Mouse (Mus musculus) ES-Bruce4 (cell line): ENCODE results near the gene Sh3rf3.

Experiments used
- CTCF ChIP-seq: IDR thresholded peaks from one replicate; pipeline ENCODE4 v1.8.1; 2011; ENCODE audit warnings: low read depth, low read length
- EP300 ChIP-seq: IDR thresholded peaks from 2 replicates; pipeline ENCODE4 v1.6.1; 2011; ENCODE audit warnings: low read depth, low read length; ENCODE audit not compliant: insufficient read depth
- POLR2A ChIP-seq: IDR thresholded peaks from one replicate; pipeline ENCODE4 v1.8.1; 2011; ENCODE audit warnings: low read length; ENCODE audit not compliant: insufficient read depth

DNA sequence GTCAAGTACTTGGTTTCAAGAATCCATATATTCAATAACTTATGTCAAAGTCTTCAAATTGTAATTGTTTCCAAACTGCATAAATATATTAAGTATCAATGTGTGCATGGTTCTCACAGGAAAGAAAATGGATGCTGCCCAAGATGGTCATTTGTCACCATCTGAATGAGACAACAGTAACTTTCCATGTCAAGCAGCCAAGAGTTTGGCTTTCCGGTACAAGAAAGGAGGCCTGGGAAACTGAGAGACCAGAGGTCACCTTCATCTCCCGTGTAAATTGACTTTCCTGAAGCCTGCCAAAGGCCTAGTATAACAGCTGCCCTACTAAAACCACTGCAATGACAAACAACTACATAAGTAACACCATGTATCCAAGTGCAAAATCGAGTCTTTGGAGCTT lies 369.1 kb downstream of the Sh3rf3 start:
- TF ChIP-seq CTCF (no peak), POLR2A (no peak), EP300 (no peak)
